Mouse (Mus musculus) hindbrain, embryonic 16.5 days (tissue): ENCODE measurements around the gene Zfp976. TPM values are rescaled to one million over a fixed set of nuclear protein-coding genes. Genes with fewer than 3 reads are reported as not detected.
"Not testable (repeated sequence)": the region's sequence is repeated elsewhere in the genome, so short reads cannot be mapped to it uniquely, and the experiment has no call there.

Source experiments
- ATAC-seq: fragments of 200-750 bp; cut with Nextera tagmentation; 2 replicates; pipeline ENCODE4 v1.8.0; 2017; ENCODE audit warnings: moderate TSS enrichment, moderate library complexity
- H3K27ac ChIP-seq: fragments of 300-500 bp; sonication (generic); 2 replicates; pipeline ENCODE4 v1.5.1; 2014; ENCODE audit warnings: low read depth, mild to moderate bottlenecking, control low read depth, low read length, moderate library complexity
- H3K27me3 ChIP-seq: fragments of 300-500 bp; sonication (generic); replicated peaks from 2 replicates; pipeline ENCODE4 v1.6.1; 2014; ENCODE audit warnings: low read length; ENCODE audit not compliant: control insufficient read depth, insufficient read depth
- H3K36me3 ChIP-seq: fragments of 300-500 bp; sonication (generic); 2 replicates; pipeline ENCODE4 v1.6.1; 2014; ENCODE audit warnings: mild to moderate bottlenecking, low read length, moderate library complexity, mixed read lengths; ENCODE audit not compliant: control insufficient read depth, insufficient read depth
- H3K4me1 ChIP-seq: fragments of 300-500 bp; sonication (generic); 2 replicates; pipeline ENCODE4 v1.6.1; 2014; ENCODE audit warnings: low read depth, low read length; ENCODE audit not compliant: control insufficient read depth, insufficient read depth
- H3K4me2 ChIP-seq: fragments of 300-500 bp; sonication (generic); 2 replicates; pipeline ENCODE4 v1.6.1; 2014; ENCODE audit warnings: mild to moderate bottlenecking, low read length, control low read depth, moderate library complexity
- H3K4me3 ChIP-seq: fragments of 300-500 bp; sonication (generic); 2 replicates; pipeline ENCODE4 v1.5.1; 2014; ENCODE audit warnings: mild to moderate bottlenecking, low read length, control low read depth, moderate library complexity
- H3K9ac ChIP-seq: fragments of 300-500 bp; sonication (generic); 2 replicates; pipeline ENCODE4 v1.6.1; 2014; ENCODE audit warnings: low read depth, mild to moderate bottlenecking, control low read depth, low read length, moderate library complexity
- H3K9me3 ChIP-seq: fragments of 300-500 bp; sonication (generic); 2 replicates; pipeline ENCODE4 v1.6.1; 2014; ENCODE audit warnings: mild to moderate bottlenecking, low read length, moderate library complexity; ENCODE audit not compliant: control insufficient read depth
- WGBS: fragments of 180-500 bp; shearing (Covaris S2); extraction: QIAGEN DNeasy Blood & Tissue Kit; methylation state at CpG from one replicate; pipeline ENCODE4 v1.1.7; 2014; 5-methylcytosine and 5-hydroxymethylcytosine counted together
- microRNA-seq: library from miRNA; unstranded; fragments of <30 nt; microRNA quantifications from one replicate; pipeline ENCODE4, GENCODE M21; 2017
- polyA plus RNA-seq: library from polyadenylated mRNA; unstranded; fragments of >200 nt; fragmentation: Nextera tagmentation; extraction: Ambion mirVana; gene quantifications from 2 replicates; pipeline ENCODE4 v1.2.1, GENCODE M21; 2015

Gene Zfp976
- polyA plus RNA-seq, 1 experiment from 2014 or later: 2.3 TPM

GRCm38 (mm10) chr7:42591311-42591710 lies 51.1 kb downstream of the Zfp976 start:
- H3K4me3 ChIP-seq, ATAC-seq, H3K9ac ChIP-seq, H3K4me2 ChIP-seq, H3K27ac ChIP-seq, H3K36me3 ChIP-seq, H3K27me3 ChIP-seq, H3K4me1 ChIP-seq: not testable (repeated sequence)
- peaks cover 27% of the 10 kb centered on the region for H3K9me3 ChIP-seq

DNA sequence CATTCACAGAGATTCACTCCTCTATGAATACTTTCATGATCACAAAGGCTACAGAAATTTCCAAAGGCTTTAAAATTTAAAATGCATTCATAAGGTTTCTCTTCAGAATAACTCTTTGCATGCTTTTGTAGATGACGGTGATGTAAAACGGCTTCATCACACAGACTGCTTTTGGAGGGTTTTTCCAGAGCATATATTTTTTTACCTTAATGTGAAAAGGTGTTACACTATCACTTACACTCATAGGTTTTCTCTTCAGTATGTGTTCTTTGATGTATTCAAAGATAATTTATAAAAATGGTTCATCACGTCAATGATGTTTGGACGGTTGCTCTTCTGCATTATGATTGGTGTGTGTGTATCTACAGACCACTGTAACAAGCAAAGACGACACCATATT lies 63.9 kb downstream of the Zfp976 start, which contains the start of gene Gm21028:
Gene Gm21028, minus strand, starts transcription at position 101 of the 400 bp plus-strand sequence.
- peaks cover 35% of the 10 kb centered on the region for H3K9me3 ChIP-seq
- no peak within 1 kb of the TSS for H3K9ac ChIP-seq
- no peaks in the 10 kb centered on the region for H3K4me1 ChIP-seq
- ATAC-seq: no peak
- WGBS: 95% methylated on average over 5 of the region's 5 CpGs
- H3K4me3 ChIP-seq: no peak within 1 kb of the TSS
- peaks cover 3% of the 10 kb centered on the region; the same call in 1 of the 2 replicates for H3K36me3 ChIP-seq
- no peak within 1 kb of the TSS for H3K4me2 ChIP-seq
- no peaks in the 10 kb centered on the region for H3K27me3 ChIP-seq
- H3K27ac ChIP-seq: no peak within 1 kb of the TSS

Small RNAs within 50 kb of the gene (microRNA-seq; reads per million reads assigned to microRNA genes)
- gene Gm24938: not detected

Other genes with a start within 250 kb of the Zfp976 start
- not detected in 2 replicates for gene 4933421I07Rik, start 194.5 kb downstream of the Zfp976 start, polyA plus RNA-seq
- gene Zfp141, start 136.8 kb downstream of the Zfp976 start, polyA plus RNA-seq: 8.5 and 13.2 TPM in 2 replicates
- gene Gm21028, start 64.0 kb downstream of the Zfp976 start, polyA plus RNA-seq: not detected in 2 replicates
- 1.7 and 1.9 TPM in 2 replicates for gene Zfp977, start 50.0 kb downstream of the Zfp976 start, polyA plus RNA-seq
- 6.9 and 7.3 TPM in 2 replicates for gene Zfp975, start 50.2 kb upstream of the Zfp976 start, polyA plus RNA-seq
- gene Gm17067, start 84.4 kb upstream of the Zfp976 start, polyA plus RNA-seq: not detected in 2 replicates
- gene Vmn2r62, start 150.9 kb upstream of the Zfp976 start, polyA plus RNA-seq: not detected in 2 replicates
- gene Gm2381, start 224.6 kb upstream of the Zfp976 start, polyA plus RNA-seq: not detected in 2 replicates